8 mouse cellular contexts compared by ENCODE assay signal in the genomic region with DNA sequence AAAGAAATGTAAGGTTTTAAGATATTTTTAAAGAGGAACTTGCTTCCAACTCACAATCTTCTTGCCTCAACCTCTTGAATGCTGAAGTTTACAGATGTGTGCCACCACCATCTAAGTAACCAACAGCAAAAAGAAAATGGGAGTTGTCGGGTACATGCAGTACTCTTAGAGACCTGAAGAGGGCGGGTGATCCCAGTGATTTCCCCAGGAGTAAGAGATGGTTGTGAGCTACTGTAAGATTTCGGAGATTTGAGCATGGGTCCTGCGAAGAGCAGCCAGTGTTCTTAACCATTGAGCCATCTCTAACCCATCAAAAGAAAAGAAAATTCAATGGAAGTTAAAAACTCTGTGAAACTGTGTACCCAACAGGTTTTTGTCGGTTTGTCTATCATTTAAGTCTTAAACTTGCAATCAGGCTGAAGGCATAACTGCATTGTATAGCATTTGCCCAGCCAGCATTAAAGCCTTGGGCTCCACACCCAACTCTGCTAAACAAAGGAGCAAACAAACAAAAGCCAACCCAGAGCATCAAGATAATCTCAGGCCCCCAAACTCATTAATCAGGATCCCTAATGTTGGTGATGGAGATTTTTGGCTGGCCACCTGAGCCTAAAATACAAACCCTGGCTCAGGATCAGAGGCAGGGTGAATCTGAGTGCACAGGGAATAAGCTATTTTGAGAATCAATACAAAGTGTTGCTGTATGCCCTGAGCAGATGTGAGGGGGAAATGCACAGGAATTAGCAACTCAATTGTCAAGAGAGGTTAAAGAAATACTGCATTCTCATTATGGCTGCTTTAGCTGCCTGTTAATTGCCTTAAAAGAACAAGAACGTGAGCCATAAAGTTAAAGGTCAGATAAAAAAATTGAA.
DNase-seq lines count a peak whose midpoint lies in the region; ATAC-seq and TF ChIP-seq lines count a peak whose summit lies in the region.

No protein-coding gene starts in this region.

- H3K9ac ChIP-seq in stomach, postnatal 0 days (ENCODE audit: low read length) = no peak overlapping the region

- TF ChIP-seq POLR2A in kidney, adult 2 months (IDR thresholded peaks at IDR 0.05; ENCODE audit: low read depth, low read length) = no peak

- ATAC-seq in frontal cortex, adult (ENCODE audit: low TSS enrichment) = no peak
- peak; percentile 90 for ATAC-seq in activated CD4-positive, CD25-positive, alpha-beta regulatory T cell, adult 4 months
- ATAC-seq in stomach, postnatal 0 days (ENCODE audit: low FRiP score, low TSS enrichment) = no peak

- no peaks in the 10 kb centered on the region for H3K9me3 ChIP-seq in stomach, postnatal 0 days (ENCODE audit: control insufficient read depth, low read length)

- no peaks in the 10 kb centered on the region for H3K27me3 ChIP-seq in kidney, adult 2 months (replicated peaks; ENCODE audit: control insufficient read depth, insufficient read depth, low read length)
- no peaks in the 10 kb centered on the region for H3K27me3 ChIP-seq in stomach, postnatal 0 days (ENCODE audit: control insufficient read depth, insufficient read depth, low read length)

- no peak overlapping the region for H3K4me2 ChIP-seq in stomach, postnatal 0 days (replicated peaks; ENCODE audit: low read depth)

- DNase-seq in frontal cortex, postnatal 25 days (ENCODE audit: low spot score in 2 of 2) = peak; percentile 11 to 25
- DNase-seq in 3134 (ENCODE audit: extremely low read depth, insufficient read length, low spot score) = peak; percentile 21
- DNase-seq in embryo, embryonic 10.5 days (ENCODE audit: low spot score) = peak; percentile 72
- peak; percentile 72 for DNase-seq in kidney, adult 2 months
- DNase-seq in lung, postnatal 25 days (ENCODE audit: low spot score) = peak; percentile 19
- peak; percentile 27 for DNase-seq in stomach, postnatal 0 days (ENCODE audit: low spot score)

- no peaks in the 10 kb centered on the region for H3K4me1 ChIP-seq in kidney, adult 2 months (ENCODE audit: control insufficient read depth, insufficient read depth, low read length)
- no peaks in the 10 kb centered on the region for H3K4me1 ChIP-seq in stomach, postnatal 0 days (replicated peaks; ENCODE audit: control insufficient read depth, insufficient read depth)

- no peak overlapping the region for H3K4me3 ChIP-seq in kidney, adult 2 months (ENCODE audit: insufficient read depth, low read depth, low read length)
- H3K4me3 ChIP-seq in stomach, postnatal 0 days (ENCODE audit: low read depth, low read length) = no peak overlapping the region

- TF ChIP-seq EP300 in stomach, postnatal 0 days (optimal IDR thresholded peaks at IDR 0.05) = no peak

- H3K36me3 ChIP-seq in kidney, adult 2 months (ENCODE audit: control insufficient read depth, insufficient read depth, low read length) = no peaks in the 10 kb centered on the region
- no peaks in the 10 kb centered on the region for H3K36me3 ChIP-seq in stomach, postnatal 0 days (ENCODE audit: control insufficient read depth, insufficient read depth, low read length)

- H3K27ac ChIP-seq in kidney, adult 2 months (ENCODE audit: insufficient read depth, low read depth, low read length) = no peak overlapping the region
- no peak overlapping the region for H3K27ac ChIP-seq in stomach, postnatal 0 days (replicated peaks)

- peak; percentile 50 for TF ChIP-seq CTCF in kidney, adult 2 months (conservative IDR thresholded peaks at IDR 0.05; ENCODE audit: insufficient read depth, insufficient read length, low read depth, low read length)
- peak; percentile 75 for TF ChIP-seq CTCF in stomach, postnatal 0 days (IDR thresholded peaks at IDR 0.05; ENCODE audit: low read depth)

- 25% methylated on average over 6 of the region's 6 CpGs for WGBS in kidney, adult 2 months
- 38% methylated on average over 6 of the region's 6 CpGs for WGBS in stomach, postnatal 0 days

Comparison
In these comparisons a context has a peak if more than half of its experiments do, and no peak if none do; other contexts are left out.
1. DNase-seq: peak in every context shown above with its lines; median percentile 72 in embryo, embryonic 10.5 days; 72 in kidney, adult 2 months; 27 in stomach, postnatal 0 days; 21 in 3134; 19 in lung, postnatal 25 days; 18 in frontal cortex, postnatal 25 days.